Mouse (Mus musculus) gastrocnemius, postnatal 10 days (tissue): ENCODE data around the gene Ttc5. TPM values are rescaled to one million over a fixed set of nuclear protein-coding genes. Genes with fewer than 3 reads are reported as not detected.
A peak's percentile ranks its signal among the peaks of the same experiment; 100 is the strongest.
"Not testable (repeated sequence)": the region's sequence is repeated elsewhere in the genome, so short reads cannot be mapped to it uniquely, and the experiment has no call there.

Experiments
- DNase-seq: peaks from one replicate; pipeline ENCODE4 v3.0.0; 2021; ENCODE audit warnings: mixed read lengths
- long read RNA-seq, 2 experiments: library from polyadenylated mRNA; stranded (forward); transcript quantifications; one replicate each; pipeline ENCODE4 v2.0.0; 2021
- total RNA-seq, 2 experiments: library from RNA; stranded (reverse); gene quantifications; 2 replicates each; pipeline ENCODE4 v1.2.3; 2021

Gene Ttc5
- total RNA-seq, result 10 to 100 TPM; 16.3 to 20.2 TPM
- long read RNA-seq, experiment 1, transcript Ttc5-201 (10 exons, 1,842 nt), result major isoform, 41 of 53 reads
- long read RNA-seq, experiment 1, partial matches to known transcripts, result 3 of 53 reads
- long read RNA-seq, experiment 1, other reads (novel, unspliced or antisense), result 7 of 53 reads
- long read RNA-seq, experiment 2, transcript Ttc5-201 (10 exons, 1,842 nt), result major isoform, 32 of 41 reads
- long read RNA-seq, experiment 2, partial matches to known transcripts, result 2 of 41 reads
- long read RNA-seq, experiment 2, other reads (novel, unspliced or antisense), result 5 of 41 reads

- peak; percentile 86 for DNase-seq
These were observed at the start of gene Ttc5 for GRCm38 (mm10) chr14:50785251-50785637. Gene Ttc5, minus strand, starts transcription at chr14:50785519.

GRCm38 (mm10) chr14:50834435-50834834 lies 49.1 kb upstream of the Ttc5 start:
- DNase-seq, result no peak

- DNase-seq, result no peak
These were observed 48.6 kb upstream of the Ttc5 start for GRCm38 (mm10) chr14:50833964-50834363.

GRCm38 (mm10) chr14:50829878-50830277 lies 44.6 kb upstream of the Ttc5 start:
- no peak for DNase-seq

GRCm38 (mm10) chr14:50826579-50826978 lies 41.3 kb upstream of the Ttc5 start:
- DNase-seq, result no peak

- DNase-seq, result no peak
These were observed 38.9 kb upstream of the Ttc5 start for GRCm38 (mm10) chr14:50824219-50824618.

- no peak for DNase-seq
These were observed 37.9 kb upstream of the Ttc5 start for GRCm38 (mm10) chr14:50823240-50823639.

- no peak for DNase-seq
These were observed 27.7 kb upstream of the Ttc5 start for GRCm38 (mm10) chr14:50813060-50813459.

- peak; percentile 87 for DNase-seq
These were observed 22.3 kb upstream of the Ttc5 start, which contains the start of the genes Ccnb1ip1 and Parp2 for GRCm38 (mm10) chr14:50807487-50808072. Gene Ccnb1ip1, minus strand, starts transcription at chr14:50807732. Gene Parp2, plus strand, starts transcription at chr14:50807841.

GRCm38 (mm10) chr14:50806469-50806868 lies 21.1 kb upstream of the Ttc5 start:
- not testable (repeated sequence) for DNase-seq

GRCm38 (mm10) chr14:50804683-50805082 lies 19.4 kb upstream of the Ttc5 start:
- no peak for DNase-seq

- no peak for DNase-seq
These were observed 17.7 kb upstream of the Ttc5 start for GRCm38 (mm10) chr14:50802843-50803562.

GRCm38 (mm10) chr14:50802441-50802840 lies 17.1 kb upstream of the Ttc5 start:
- no peak for DNase-seq

GRCm38 (mm10) chr14:50799502-50800259 lies 14.4 kb upstream of the Ttc5 start:
- DNase-seq, result no peak

GRCm38 (mm10) chr14:50798512-50798911 lies 13.2 kb upstream of the Ttc5 start:
- DNase-seq, result no peak

- DNase-seq, result no peak
These were observed 11.1 kb upstream of the Ttc5 start for GRCm38 (mm10) chr14:50796464-50796863.

GRCm38 (mm10) chr14:50795965-50796364 lies 10.6 kb upstream of the Ttc5 start:
- DNase-seq, result no peak

GRCm38 (mm10) chr14:50795261-50795935 lies 10.1 kb upstream of the Ttc5 start:
- no peak for DNase-seq

GRCm38 (mm10) chr14:50788157-50788556 lies 2.8 kb upstream of the Ttc5 start:
- DNase-seq, result no peak

GRCm38 (mm10) chr14:50784391-50785250 lies 698 bp downstream of the Ttc5 start:
- DNase-seq, result no peak

- DNase-seq, result no peak
These were observed 3.2 kb downstream of the Ttc5 start for GRCm38 (mm10) chr14:50782166-50782565.
